Mouse (Mus musculus) left cerebral cortex, postnatal 36 days (tissue): ENCODE measurements around the gene Usp35. TPM values are rescaled to one million over a fixed set of nuclear protein-coding genes. Genes with fewer than 3 reads are reported as not detected.
A peak's percentile ranks its signal among the peaks of the same experiment; 100 is the strongest.

Experiments
- DNase-seq, 2 experiments: peaks; one replicate each; pipeline ENCODE4 v3.0.0; 2021 to 2022; ENCODE audit warnings: low spot score in 2 of 2, mixed read lengths in 1 of 2
- intact Hi-C: fragments of 180-260 bp; cut with DNase I; formaldehyde crosslinking; loops from one replicate; pipeline ENCODE4 v1.15.1; 2025
- total RNA-seq, 2 experiments: library from RNA; stranded (reverse); gene quantifications; 2 replicates each; pipeline ENCODE4 v1.2.3; 2021

Gene Usp35
- total RNA-seq, 2 experiments from 2014 or later = 16.7 to 19.3 TPM

- no peak for DNase-seq
- intact Hi-C loops = no loop called here
Measured at GRCm38 (mm10) chr7:97324342-97324741, 7.5 kb downstream of the Usp35 start.

- no peak for DNase-seq
- intact Hi-C loops = no loop called here
Measured at GRCm38 (mm10) chr7:97317706-97318105, 14.1 kb downstream of the Usp35 start.

DNA sequence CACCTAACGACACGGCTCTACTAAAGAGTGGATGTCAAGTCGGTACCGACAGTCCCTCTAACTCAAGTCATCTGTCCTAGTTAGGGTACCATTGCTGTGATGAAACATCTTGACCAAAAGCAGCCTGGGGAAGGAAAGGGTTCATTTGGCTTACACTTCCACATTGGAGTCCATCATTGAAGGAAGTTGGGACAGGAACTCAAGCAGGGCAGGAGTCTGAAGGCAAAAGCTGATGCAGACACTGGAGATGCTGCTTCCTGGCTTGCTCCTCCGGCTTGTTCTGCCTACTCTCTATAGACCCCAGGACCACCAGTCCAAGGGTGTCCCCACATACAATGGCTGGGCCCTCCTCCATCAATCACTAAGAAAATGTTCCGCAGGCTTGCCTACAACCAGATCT, 16.2 kb downstream of the Usp35 start:
- DNase-seq = no peak
- intact Hi-C loops = no loop called here

- intact Hi-C loops = no loop called here
- no peak for DNase-seq
Measured at GRCm38 (mm10) chr7:97314646-97315045, 17.2 kb downstream of the Usp35 start.

GRCm38 (mm10) chr7:97313364-97313995, 18.3 kb downstream of the Usp35 start:
- no peak for DNase-seq
- intact Hi-C loops = no loop called here

GRCm38 (mm10) chr7:97312856-97313255, 19.0 kb downstream of the Usp35 start:
- no peak for DNase-seq

DNA sequence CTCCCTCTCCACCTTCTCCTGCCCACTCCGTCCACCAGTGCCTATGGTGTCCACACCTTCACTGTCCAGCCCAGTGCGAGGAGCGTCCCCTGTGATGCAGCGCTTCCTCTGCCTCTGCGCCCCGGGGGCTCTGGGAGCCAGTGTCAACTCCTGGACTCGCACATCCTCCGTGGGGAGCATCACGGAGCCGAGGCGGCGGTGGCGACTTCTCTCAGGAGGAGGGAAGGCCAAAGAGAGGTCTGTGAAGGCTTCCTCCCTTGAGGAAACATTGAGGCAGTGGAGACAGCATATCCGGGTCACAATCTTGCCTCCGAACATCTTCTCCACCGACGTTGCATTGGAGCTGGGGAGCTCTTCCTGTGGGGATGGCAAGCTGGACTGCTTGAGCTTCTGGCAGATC, 19.6 kb downstream of the Usp35 start:
- intact Hi-C loops = no loop called here
- DNase-seq = no peak

More at GRCm38 (mm10) chr7:97312856-97313255, 19.0 kb downstream of the Usp35 start:
- intact Hi-C loops = no loop called here

- intact Hi-C loops = no loop called here
- DNase-seq = no peak
Measured at GRCm38 (mm10) chr7:97311620-97312019, 20.2 kb downstream of the Usp35 start.

- DNase-seq = no peak
- intact Hi-C loops = no loop called here
Measured at GRCm38 (mm10) chr7:97310341-97310635, 21.5 kb downstream of the Usp35 start.

DNA sequence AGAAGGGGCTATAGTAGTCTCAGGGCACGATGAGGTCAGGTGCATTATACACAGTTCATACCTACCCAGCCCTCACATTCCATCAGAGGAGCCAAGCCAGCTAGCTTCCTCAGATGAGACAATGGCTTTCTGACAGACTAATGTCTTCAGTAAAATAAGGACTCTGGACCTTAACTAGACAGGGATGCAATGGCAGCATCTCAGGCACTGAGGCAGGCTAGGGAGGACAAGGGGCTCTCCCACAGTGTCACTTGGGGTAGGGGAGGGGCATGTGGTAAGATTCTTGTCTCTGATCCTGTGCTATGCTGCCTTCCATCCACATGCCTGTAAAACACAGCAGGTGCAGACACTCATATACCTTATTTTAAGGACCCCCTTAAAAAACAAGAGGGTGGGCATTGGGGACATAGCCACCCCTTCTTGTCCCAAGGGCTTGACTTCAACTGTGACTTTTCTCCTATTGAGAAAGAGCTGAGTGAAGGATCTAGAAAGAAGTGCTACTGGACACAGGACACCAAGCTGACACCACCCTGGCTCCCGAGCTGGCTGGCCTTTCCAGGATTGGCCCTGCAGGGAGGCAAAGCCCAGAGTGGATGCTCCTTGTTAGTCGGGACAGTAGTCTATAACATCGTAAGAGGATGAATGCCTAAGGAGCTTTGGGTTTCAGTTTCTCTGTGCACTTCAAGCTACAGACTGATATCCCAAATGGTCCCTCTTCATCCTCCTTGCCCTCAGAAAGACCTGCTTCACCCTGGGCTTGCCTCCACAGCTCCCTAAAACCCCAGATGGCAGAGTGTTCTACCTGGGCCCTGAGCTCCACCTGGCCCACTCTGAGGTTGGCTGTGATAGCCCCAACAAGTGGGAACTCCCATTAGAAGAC, 22.1 kb downstream of the Usp35 start:
- intact Hi-C loops = no loop called here
- no peak for DNase-seq

DNA sequence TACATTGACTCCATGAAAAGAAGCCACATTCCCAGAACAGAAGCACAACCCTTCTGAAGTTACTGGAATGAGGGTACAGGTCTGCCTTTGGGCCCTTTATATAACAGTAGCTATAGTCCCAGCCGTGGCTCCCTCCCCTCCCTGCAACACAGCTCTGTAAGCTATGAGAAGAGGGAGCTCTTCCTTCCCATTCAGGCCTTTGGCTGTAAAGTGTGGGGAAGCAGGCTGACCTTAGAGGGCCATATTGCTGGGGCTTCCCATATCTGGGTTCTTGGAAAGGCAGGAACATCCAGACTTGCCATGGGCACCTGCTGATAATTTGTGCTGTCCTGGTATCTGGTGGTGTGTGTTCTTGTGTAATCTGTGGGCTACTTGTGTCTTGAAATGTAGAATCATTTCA, 24.3 kb downstream of the Usp35 start:
- DNase-seq = no peak

DNA sequence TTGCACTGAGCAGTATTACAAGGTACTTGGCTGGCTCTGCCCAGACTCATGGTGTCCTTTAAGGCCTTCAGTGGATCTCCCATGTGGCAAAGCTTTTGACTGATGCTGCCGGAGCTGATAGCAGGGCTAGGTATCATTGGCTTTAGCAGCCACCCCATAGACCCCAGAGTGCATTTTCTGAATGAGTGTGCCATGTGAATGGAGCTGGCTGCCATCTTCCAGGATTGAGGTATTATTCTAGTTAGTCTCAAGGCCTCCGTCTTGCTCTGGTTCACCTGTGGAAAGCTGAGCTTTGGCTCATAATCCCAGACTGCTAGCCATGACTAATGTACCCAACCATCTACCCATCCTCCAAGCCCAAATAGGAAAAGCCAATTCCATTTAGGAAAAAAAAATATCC, 25.0 kb downstream of the Usp35 start:
- no peak for DNase-seq
- intact Hi-C loops = no loop called here

More for the DNA sequence above, 24.3 kb downstream of the Usp35 start:
- intact Hi-C loops = no loop called here

DNA sequence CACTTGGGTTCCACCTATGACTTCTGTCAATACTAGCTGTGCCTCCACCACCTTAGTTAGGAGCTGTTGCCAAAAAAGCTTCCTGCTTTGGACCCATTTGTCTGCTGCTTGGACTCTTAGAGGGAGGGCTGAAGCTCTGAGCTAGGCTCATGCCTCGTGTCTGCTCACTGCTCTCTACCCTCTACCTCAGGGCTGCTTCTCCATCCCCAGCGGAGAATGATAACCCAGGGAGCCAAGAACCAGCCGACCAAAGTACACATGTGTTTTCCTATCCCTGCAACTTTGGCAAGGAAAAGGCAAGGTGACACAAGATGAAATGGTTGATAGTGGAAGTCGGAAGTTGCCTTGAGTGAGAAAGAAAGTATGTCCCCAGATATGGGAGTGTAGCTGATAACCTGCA, 26.6 kb downstream of the Usp35 start:
- DNase-seq = no peak

GRCm38 (mm10) chr7:97304471-97304870, 27.3 kb downstream of the Usp35 start:
- no peak for DNase-seq
- intact Hi-C loops = no loop called here

More for the DNA sequence above, 26.6 kb downstream of the Usp35 start:
- intact Hi-C loops = no loop called here

DNA sequence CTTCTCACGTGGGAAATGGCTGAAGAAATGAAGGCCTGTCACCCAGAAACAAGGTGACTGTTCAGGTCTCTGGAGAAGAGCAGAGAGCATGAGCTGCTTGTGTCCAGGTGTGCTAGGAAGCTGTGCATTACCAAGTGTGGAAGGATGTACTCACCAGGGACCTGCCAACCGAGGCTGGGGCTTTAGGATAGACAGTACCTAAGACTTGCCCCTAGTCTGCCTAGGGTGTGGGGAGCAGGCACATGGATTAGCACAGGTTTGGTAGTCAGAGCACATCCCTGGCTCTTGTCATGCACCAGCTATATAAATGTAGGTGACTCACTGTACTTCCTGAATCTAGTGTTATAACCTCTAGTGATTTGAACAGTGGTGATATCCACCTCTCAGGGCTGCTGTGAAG, 28.2 kb downstream of the Usp35 start:
- intact Hi-C loops = no loop called here
- no peak for DNase-seq

- intact Hi-C loops = no loop called here
- peak in 1 of 2 experiments; percentile 3 for DNase-seq
Measured at GRCm38 (mm10) chr7:97302876-97303275, 28.9 kb downstream of the Usp35 start.

- no peak for DNase-seq
- intact Hi-C loops = no loop called here
Measured at GRCm38 (mm10) chr7:97302261-97302660, 29.6 kb downstream of the Usp35 start.

- intact Hi-C loops = no loop called here
Measured at GRCm38 (mm10) chr7:97301321-97301720, 30.5 kb downstream of the Usp35 start.

DNA sequence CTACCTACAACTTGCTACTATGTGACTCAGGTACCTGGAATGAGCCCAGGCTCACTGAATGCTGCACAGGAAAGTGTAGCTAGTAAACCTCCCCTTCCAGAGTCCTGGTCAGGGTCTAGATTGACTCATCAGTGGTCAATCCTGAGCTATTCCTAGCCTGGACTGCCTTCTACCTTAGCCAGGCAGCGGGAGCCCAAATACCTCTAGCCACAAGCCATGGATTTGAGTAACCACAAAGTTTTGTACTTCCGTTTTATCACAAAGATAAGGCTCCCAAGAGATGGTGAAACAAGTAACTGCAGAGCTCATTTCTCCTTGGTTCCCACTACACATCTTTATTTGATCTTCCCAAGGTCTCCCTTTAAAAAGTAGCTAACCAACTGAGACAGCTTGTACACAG, 30.9 kb downstream of the Usp35 start:
- intact Hi-C loops = no loop called here
- no peak for DNase-seq

More at GRCm38 (mm10) chr7:97301321-97301720, 30.5 kb downstream of the Usp35 start:
- DNase-seq = no peak

DNA sequence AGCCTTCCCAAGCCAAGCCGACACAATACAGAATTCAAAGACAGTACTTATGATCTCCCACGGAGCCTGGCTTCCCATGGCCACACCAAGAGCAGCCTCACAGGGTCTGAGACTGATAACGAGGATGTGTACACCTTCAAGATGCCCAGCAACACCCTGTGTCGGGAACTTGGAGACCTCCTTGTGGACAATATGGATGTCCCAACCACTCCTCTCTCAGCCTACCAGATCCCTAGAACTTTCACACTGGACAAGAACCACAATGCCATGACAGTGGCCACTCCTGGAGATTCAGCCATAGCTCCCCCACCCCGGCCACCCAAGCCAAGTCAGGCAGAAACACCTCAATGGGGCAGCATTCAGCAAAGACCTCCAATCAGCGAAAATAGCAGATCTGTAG, 32.9 kb downstream of the Usp35 start:
- DNase-seq = no peak
- intact Hi-C loops = no loop called here

DNA sequence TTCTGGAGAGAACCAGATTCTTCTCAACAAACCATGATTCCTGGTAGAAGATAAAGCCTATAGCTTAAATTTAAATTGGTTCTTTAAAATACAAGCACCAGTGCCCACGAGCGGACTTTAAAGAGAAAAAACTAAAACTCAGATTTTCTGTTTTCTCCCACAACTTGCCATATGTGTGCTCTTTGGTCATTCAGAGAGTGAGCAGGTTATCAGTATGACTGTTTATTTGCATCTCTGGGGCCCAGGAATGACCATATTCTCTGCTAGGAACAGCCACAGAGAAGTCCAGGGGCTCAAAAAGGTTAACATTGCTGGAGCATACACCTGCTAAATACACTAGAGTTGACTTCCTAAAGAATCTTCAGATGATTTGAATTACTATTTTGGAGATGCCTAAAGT, 33.5 kb downstream of the Usp35 start:
- intact Hi-C loops = no loop called here
- DNase-seq = no peak
